Mouse (Mus musculus) retina, postnatal 1 day (tissue): ENCODE results near the gene Grin2d.

Experiments
- DNase-seq: peaks from one replicate; pipeline ENCODE4 v3.0.0-alpha.2; 2012

Gene Grin2d

DNA sequence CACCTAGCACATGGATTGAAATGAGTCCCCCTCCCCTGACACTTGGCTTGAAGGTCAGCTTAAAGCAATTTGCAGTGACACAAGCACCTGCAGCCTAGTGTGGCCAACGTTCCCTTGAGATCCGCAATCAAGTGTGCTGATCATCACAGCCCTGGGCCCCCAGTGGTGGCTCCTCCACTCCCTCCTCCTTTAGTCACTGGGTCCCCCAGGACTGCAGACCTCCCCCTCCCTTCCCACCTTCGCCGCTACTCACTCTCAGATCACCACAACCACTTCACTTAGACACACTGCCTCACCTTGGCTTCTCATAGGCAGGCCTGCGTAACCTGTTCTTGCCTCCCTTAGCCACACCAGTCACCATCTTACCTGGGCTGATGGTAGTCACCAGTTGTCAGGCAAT is 72.2 kb downstream of the Grin2d start:
- no peak for DNase-seq

GRCm38 (mm10) chr7:45802551-45802950 is 75.6 kb downstream of the Grin2d start:
- DNase-seq, result no peak

DNA sequence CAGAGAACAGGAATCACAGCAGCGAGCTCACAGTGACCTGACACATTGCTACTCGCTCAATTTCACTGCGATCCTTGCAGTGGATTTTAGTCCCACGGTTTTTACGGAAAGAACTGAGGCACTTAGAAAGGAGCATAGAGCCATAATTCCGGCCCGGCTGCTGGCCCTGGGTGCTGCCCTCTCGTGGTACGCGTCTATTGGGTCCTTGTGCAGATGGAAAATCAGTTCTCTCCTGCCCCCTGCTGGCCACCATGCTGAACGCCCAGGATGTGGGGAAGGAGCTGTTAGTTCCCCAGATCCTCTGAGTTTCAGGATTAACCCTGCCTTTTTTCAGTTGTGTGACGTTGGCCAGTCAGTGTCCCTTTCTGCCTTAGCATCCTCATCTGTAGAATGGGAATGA is 76.8 kb downstream of the Grin2d start:
- peak; percentile 92 for DNase-seq

GRCm38 (mm10) chr7:45800546-45801204 is 77.5 kb downstream of the Grin2d start:
- DNase-seq, result peak; percentile 50

- DNase-seq, result no peak
Observed at GRCm38 (mm10) chr7:45800001-45800400, 78.2 kb downstream of the Grin2d start.

DNA sequence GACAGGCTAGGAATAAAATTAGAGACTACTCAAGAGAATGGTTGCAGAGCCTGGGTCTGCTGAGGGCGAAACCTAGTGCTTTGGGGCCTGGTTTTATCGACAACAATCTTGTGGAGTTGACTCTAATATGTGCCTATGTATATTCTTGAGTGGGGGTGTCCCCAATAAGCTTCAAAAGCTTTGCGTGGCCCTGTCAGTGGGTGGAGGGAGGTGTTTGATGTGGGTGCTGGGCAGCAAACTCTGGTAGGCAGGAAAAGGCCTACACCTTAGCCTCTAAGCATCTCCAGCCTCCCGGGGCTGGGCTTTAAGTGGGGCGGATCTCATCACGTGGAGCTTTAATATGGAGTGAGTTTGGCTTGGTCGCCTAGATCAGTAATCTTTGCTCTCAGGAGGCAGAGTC is 79.2 kb downstream of the Grin2d start:
- no peak for DNase-seq

GRCm38 (mm10) chr7:45798511-45798836 is 79.7 kb downstream of the Grin2d start:
- DNase-seq, result peak; percentile 50

DNA sequence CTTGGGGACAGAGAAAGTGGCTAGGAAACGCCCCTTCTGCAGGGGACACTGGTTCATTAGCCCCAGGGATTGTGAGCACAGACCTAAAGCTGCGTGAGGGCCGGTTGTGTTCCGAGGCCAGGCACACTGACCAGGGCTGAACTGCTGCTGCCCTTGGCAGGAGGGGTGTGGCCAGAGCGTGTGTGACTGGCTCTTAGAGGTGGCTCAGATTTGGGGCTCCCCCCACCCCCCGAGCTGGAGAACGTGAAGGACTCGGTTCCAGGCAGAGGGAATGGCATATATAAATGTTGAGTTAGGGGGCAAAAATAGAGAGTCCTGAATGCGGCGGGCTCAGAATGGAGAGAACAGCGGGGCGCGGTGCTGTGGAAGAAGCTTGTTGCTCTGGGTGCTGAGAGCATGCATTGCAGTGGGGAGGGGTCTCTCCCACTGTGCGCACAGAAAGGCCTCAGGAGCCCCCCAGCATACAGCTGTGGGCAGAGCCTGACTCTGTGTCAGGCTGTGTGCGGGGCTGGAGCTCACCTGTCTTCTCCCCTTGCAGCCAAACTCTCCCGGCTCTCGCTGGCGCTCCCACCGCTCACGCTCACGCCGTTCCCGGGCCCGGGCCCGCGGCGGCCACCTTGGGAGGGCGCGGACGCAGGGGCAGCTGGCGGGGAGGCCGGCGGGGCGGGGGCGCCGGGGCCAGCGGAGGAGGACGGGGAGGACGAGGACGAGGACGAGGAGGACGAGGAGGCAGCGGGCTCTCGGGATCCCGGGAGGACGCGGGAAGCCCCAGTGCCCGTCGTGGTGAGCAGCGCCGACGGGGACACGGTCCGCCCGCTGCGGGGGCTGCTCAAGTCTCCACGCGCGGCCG is 80.3 kb downstream of the Grin2d start:
- peak; percentile 44 for DNase-seq

GRCm38 (mm10) chr7:45796950-45797349 is 81.2 kb downstream of the Grin2d start:
- DNase-seq, result no peak

GRCm38 (mm10) chr7:45794971-45795370 is 83.2 kb downstream of the Grin2d start:
- DNase-seq, result no peak

GRCm38 (mm10) chr7:45793969-45794585 is 84.1 kb downstream of the Grin2d start:
- DNase-seq, result no peak

DNA sequence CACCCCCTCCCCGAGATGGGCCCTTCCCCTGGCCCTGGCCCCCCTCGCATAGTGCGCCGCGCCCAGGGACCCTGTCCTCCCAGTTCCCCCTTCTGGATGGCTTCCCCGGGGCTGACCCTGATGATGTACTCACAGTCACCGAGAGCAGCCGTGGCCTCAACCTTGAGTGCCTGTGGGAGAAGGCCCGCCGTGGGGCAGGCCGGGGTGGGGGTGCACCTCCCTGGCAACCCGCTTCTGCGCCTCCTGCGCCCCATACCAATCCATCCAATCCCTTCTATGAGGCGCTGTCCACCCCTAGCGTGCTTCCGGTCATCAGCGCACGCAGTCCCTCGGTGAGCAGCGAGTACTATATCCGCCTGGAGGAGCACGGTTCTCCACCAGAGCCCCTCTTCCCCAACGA is 84.9 kb downstream of the Grin2d start:
- no peak for DNase-seq

DNA sequence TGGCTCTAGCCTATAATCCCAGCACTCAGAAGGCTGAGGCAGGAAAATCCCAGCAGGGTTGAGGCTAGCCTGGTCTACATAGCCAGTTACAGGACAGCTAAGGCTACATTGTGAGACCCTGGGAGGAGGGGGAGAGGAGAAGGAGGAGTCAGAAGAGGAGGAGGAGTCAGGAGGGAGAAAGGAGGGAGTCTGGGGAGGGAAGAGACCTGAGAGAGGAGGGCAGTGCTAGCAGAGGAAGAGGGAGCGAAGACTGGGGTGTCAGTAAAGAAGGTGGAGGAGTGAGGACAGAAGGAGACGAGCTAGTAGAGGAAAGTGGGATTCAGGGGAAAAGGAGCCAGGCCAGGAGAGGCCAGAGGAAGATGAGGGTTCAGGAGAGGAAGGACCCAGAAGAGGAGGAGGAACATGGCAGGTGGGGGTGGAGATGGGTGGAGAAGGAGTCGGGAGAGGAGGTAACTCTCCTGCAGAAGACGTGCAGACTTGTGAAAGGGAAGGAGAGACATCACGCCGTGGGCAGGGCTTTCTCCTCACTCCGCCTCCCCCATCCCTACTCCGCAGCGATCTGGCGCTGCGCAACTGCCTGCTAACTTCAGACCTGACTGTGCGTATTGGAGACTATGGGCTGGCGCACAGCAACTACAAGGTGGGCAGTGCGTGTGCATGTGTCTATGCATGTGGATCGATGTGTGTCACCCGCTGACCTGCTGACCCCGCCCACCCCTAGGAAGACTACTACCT is 86.3 kb downstream of the Grin2d start:
- DNase-seq, result no peak

DNA sequence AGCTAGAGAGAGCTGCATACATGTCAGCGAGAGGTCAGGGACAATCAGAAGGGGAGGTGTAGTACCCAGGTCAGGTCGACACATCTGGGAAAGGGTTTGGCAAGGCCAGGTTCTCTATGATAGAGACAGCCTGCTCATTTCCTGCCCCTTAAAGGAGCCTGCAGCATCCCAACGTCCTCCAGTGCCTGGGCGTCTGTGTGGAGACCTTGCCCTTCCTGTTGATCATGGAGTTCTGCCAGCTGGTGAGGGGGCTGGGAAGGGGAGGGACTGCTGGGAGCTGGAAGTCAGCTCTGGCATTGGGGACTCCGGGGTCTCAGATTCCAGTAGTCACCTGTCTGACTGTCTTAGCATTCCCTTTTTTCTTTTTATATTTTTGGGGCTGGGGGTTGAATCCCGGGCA is 87.5 kb downstream of the Grin2d start:
- DNase-seq, result no peak

DNA sequence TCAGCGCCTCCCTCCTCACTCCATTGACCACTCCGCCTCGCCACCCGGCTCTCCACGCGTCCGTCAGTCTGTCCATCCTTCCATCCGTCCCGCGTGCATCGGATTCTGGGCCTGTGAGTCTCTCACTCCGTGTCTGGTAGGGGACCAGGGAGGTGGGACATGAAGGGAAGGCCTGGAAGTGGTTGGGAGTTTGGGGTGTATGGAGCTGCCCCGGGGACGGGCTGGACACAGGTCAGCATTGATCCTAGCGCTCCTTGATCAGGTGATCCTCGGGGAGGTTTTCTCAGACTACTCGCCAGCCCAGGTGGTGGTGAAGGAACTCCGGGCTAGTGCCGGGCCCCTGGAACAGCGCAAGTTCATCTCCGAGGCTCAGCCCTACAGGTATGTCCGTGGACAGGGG is 90.5 kb downstream of the Grin2d start:
- DNase-seq, result no peak

GRCm38 (mm10) chr7:45786661-45787413 is 91.3 kb downstream of the Grin2d start:
- peak; percentile 72 for DNase-seq

DNA sequence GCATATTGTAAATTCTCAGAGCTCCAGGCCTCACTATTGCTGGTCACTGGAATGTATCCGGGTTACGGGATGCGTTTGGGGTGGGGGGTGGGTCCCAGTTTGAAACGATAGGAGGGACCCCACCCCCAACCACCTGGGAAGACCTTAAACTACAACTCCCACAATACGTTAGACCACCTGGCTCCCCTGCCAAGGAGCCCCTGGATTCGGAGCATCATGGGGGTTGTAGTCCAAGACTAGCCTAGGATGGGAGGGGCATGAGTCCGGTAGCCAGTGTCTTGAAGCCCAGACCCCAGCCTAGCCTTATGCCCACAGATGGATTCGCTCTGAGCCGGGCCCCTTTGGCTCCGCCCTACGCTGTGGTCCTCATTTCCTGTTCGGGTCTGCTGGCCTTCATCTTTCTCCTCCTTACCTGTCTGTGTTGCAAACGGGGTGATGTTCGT is 92.0 kb downstream of the Grin2d start:
- DNase-seq, result peak; percentile 89

DNA sequence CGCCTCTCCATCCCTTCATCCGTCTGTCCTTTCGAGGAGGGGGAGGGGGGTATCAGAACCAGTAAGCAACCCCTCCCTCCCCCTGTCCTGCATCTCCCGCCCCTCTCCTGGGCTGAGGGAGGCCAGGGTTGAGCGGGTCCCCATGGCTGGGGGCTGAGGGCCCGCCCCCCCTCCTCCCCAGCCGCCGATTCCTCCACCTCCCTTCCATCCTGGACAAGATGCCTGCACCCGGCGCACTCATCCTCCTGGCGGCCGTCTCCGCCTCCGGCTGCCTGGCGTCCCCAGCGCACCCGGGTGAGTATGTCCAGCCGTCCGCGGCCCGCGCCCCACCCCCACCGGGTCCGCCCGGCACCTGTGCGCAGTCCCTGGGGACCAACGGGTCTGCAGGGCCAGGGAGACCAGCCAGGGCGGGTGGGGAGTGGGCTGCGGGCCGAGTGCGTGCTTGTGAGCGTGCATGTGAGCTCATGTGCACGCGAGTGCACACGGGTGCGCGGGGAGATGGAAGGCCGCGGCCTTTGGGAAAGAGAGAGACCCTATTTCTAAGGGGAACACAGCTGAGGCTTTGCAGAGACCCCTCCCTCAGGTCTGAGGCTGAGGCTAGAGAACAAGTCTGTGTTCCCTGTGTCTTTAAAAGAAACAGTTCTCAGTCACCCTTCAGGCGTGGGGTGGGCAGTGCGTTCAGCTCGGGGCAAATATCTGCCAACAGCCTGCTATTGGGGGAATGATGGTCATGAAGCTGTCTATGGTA is 92.6 kb downstream of the Grin2d start:
- no peak for DNase-seq

DNA sequence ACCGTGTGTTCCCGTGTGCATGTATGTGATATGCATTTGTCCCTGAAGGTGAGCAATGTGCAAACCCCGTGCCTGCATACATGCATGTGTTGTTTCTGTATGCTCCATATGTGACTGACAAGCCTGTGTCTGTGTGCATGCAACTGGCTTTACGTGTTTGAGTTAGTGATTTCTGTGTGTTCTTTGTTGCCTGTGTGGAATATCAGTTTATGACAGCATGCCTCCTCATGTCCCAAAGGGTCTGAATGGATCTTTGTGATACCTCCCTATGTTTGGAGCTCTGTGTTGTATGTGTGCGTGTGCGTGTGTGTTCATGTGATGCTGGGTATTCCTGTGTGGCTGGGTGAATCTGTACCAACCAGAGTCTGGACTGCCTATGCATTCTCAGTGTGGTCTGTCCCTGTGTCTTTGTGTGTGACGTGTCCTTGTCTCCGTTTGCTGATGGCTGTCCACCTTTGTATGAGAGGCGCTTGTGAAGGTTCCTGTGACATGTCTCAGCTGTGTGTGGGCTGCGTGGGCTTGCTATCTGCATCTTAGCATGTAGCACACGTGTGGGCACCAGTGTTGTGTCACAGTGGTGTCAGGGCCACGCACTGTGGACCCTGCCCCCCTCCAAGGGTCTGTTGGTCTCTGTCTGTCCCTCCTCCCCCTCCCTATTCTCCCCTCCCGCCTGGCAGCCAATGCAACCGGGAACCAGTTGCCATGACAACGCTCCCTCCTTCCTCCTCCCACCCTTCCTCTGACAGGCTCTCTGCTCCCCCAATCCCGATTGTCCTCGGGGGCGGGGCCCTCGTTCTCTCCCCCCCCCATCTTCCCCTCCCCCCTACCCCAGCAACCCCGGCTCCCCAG is 93.4 kb downstream of the Grin2d start, which contains the start of gene Sult2b1:
Gene Sult2b1, minus strand, starts transcription at position 146 of the 849 bp plus-strand sequence.
- DNase-seq, result peak; percentile 96

- peak; percentile 80 for DNase-seq
Observed at GRCm38 (mm10) chr7:45783511-45784091, 94.6 kb downstream of the Grin2d start, which contains the start of gene Lmtk3. TSS of gene Lmtk3 (plus strand) at chr7:45783738.
